Mouse (Mus musculus): Measurements from ENCODE around the gene Gm28557. TPM values are rescaled to one million over a fixed set of nuclear protein-coding genes. Genes with fewer than 3 reads are reported as not detected.

Gm28557 gene
- polyA plus RNA-seq, 1 experiment from 2014 or later: 2.1 TPM

Other genes with a start within 250 kb of the Gm28557 start
- 0.78 and 1.1 TPM in 2 replicates for gene Gm10767, start 203.7 kb downstream of the Gm28557 start, polyA plus RNA-seq (2016; fragmentation: Nextera tagmentation; extraction: Ambion mirVana)
- 2.7 and 2.8 TPM in 2 replicates for gene Zfp712, start 47.4 kb downstream of the Gm28557 start, polyA plus RNA-seq (2016; fragmentation: Nextera tagmentation; extraction: Ambion mirVana)
- 3.0 and 3.9 TPM in 2 replicates for gene Zfp708, start 10.6 kb downstream of the Gm28557 start, polyA plus RNA-seq (2016; fragmentation: Nextera tagmentation; extraction: Ambion mirVana)
- gene Rslcan18, start 7.7 kb upstream of the Gm28557 start, polyA plus RNA-seq (2016; fragmentation: Nextera tagmentation; extraction: Ambion mirVana): 0.31 and 0.56 TPM in 2 replicates
- gene Zfp759, start 13.1 kb upstream of the Gm28557 start, polyA plus RNA-seq (2016; fragmentation: Nextera tagmentation; extraction: Ambion mirVana): 1.1 and 1.2 TPM in 2 replicates
- gene Rsl1, start 64.6 kb upstream of the Gm28557 start, polyA plus RNA-seq (2016; fragmentation: Nextera tagmentation; extraction: Ambion mirVana): 5.0 and 5.7 TPM in 2 replicates
- 0.91 and 1.3 TPM in 2 replicates for gene Zfp455, start 85.9 kb upstream of the Gm28557 start, polyA plus RNA-seq (2016; fragmentation: Nextera tagmentation; extraction: Ambion mirVana)
- gene Zfp458, start 169.9 kb upstream of the Gm28557 start, polyA plus RNA-seq (2016; fragmentation: Nextera tagmentation; extraction: Ambion mirVana): 1.7 and 1.9 TPM in 2 replicates
- gene Zfp457, start 197.9 kb upstream of the Gm28557 start, polyA plus RNA-seq (2016; fragmentation: Nextera tagmentation; extraction: Ambion mirVana): 0.45 and 0.78 TPM in 2 replicates
- gene Zfp595, start 224.0 kb upstream of the Gm28557 start, polyA plus RNA-seq (2016; fragmentation: Nextera tagmentation; extraction: Ambion mirVana): 2.2 and 2.5 TPM in 2 replicates

All from heart, embryonic 12.5 days (tissue).